Mouse (Mus musculus): ENCODE measurements around the gene Esyt1. TPM values are rescaled to one million over a fixed set of nuclear protein-coding genes. Genes with fewer than 3 reads are reported as not detected.
"Not testable (repeated sequence)": the region's sequence is repeated elsewhere in the genome, so short reads cannot be mapped to it uniquely, and the experiment has no call there.

The Esyt1 gene
- 10 to 100 TPM; 16.5 to 17.5 (median 17.1) TPM for total RNA-seq (2022)

DNA sequence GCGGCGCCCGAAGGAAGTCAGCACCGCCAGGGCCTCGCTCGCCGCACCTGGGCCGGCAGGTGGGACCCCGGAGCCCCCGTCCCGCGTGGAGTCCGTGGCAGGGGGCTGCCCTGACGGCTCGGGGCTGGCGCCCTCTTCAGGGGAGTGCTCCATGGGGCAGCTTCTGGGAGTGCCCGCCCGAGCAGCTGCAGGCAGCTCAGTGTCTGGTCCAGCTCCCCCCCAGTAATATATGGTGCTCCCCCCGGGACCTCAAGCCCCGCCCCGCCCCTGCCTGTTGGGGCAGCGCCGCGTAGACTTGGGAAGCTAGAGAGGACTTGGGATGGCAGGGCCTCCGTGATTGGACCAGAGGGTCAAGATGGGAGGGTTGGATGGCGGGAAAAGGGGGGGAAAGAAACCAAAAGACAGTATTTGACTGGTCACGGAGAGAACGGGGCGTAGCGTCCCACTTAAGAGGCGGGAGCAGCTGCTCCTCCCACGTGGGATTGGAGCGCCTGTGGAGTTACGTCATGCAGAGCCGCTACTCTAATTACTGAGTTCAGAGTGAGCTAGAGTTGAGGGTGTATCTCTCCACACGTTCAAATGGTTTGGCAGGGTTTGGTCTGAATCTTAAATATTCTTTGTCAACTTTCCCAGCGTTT is at the start of gene Esyt1:
Gene Esyt1, minus strand, starts transcription at position 201 of the 638 bp plus-strand sequence.
- peak; percentile 97 for DNase-seq (ENCODE audit: low spot score)

DNA sequence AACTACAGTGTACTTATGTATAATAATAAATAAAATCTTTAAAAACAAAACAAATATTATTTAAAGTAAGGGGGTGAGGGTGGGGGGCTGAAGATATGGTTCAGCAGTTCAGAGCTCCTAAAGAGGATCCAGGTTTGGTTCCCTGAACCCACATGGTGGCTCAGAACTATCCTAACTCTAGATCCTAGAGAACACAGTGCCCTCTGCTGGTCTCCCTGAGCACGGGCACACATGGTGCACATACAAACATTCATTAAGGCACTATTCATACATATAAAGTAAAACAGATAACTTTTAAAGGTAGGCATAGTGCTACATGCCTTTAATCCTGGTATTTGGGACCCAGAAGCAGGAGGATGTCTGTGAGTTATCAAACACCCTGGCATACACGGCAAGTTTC is 49.4 kb upstream of the Esyt1 start:
- no peak for DNase-seq (ENCODE audit: low spot score)

DNA sequence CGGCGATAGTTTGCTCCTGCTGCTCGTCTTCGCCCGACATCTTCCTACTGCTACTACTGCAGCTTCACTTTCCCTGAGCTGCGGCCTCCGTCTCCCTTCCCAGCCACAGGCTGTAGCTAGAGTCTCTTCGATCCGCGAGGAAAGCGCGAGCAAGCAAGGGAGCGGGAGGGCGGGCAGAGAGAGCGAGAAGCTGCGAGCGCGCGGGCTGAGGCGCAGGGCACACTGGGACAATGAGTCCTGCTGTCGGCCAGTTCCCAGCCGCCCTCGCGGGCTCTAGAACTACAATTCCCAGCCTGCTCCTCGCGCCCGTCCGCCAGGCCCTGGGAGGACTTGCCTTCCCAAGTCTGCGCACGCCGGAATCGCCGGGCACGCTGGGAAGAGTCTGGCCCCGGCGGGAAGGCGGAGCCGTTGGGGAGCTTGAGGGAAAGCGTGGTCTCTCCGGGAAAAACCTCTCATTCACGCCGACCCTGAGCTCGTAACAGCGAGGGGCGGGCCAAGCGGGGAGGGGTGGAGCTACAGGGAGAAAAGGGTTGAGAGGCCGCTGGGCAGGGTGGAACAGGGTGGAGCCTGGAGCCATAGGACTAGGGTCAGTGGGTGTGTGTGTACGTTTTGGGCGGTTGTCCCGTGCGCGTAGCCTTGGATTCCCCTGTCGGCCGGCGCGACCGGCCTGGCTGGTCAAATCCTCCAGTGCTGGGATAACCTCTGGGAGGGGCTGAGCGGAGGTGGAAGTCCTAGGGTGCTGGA is 40.3 kb upstream of the Esyt1 start, which contains the start of gene Pa2g4:
Gene Pa2g4, minus strand, starts transcription at position 200 of the 744 bp plus-strand sequence.
- peak; percentile 99 for DNase-seq (ENCODE audit: low spot score)

DNA sequence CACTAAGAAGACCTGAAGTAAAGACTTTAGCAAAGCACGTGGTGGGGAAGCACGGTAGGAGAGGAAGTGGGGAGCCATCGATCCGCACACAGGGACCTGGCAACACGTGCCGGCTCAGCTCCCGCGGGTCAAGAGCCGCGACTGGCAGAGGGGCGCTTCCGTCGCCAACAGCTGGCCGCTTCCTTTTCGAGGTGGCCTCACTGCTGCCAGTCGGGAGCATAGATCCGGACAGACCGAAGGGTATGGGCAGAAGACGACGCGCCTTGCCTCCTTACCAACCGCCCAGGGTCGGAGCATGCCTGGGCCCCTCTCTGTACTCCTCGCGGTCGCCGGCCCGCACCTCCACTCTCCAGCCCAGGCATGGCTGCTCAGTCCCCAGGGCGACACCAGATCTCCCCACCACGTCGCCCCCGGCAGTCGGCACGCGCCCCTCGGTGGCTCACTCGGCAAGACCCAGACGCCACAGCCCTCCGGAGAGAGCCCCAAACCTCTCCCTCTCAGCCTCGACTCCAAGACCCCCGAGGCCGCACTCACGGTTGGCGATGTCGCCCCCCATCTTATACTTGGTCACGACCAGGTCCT is 39.6 kb upstream of the Esyt1 start:
- no peak for DNase-seq (ENCODE audit: low spot score)

DNA sequence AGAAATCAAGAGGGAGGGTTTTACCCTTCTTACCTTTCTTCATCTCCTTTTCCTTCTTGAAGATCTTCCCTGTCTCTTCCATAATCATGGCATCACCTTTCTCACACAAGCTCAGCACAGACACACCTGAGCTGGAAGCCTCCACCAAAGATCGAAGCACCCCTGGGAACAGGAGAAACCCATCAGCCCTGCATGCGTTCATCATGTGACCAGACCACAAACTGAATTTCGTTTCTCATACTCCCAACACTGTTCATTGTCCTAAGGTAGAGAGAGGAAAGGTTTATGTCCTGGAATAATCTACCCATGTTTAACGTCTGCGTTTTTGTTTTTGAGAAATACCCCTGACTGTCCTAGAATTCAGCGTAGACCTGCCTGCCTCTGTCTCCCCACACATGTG is 37.9 kb upstream of the Esyt1 start:
- no peak for DNase-seq (ENCODE audit: low spot score)

DNA sequence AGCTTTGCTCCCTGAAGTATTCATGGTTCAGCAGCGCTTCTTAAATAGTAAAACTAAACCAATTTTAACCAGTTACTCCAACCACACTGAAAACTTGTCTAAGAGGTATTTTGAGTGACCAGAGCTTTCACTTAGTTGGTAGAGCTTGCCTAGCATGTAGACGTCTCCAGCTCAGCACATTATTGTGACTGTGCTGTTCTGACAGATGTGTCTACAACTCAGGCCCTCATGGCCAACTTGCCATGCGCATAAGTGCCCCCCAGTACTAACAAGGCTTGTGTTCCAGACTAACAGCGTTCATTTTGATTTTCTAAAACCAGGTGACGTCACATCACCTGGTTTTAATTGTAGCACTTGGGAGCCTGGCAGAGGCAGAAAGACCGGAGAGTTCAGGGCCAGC is 31.3 kb upstream of the Esyt1 start:
- DNase-seq (ENCODE audit: low spot score) = no peak

DNA sequence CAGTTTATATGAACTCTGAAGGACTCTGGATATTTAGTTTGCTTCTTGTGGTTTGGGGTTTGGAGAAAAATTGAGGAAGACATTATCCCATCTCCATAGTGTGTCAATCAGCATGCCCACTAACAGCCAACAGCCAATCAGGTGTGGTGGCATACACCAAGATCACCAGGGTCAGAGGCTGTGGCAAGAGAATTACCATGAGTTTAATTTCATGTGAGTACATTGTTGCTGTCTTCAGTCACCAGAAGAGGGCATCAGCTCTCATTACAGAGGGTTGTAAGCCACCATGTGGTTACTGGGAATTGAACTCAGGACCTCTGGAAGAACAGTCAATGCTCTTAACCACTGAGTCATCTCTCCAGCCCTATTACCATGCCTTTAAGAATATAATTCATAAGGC is 30.6 kb upstream of the Esyt1 start:
- DNase-seq (ENCODE audit: low spot score) = no peak

DNA sequence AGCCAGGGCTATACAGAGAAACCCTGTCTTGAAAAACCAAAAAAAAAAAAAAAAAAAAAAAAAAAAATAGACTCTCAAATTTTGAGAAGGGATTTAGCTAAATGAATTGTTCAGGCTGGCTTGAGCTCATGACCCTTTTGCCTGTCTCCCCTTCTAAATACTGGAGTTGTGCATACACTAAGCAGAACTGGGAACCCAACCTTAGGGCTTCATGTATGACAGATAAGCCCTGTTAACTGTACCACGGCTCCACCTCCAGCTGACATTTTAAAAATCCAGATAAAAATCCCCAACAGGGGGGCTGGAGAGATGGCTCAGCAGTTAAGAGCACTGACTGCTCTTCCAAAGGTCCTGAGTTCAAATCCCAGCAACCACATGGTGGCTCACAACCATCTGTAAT is 29.9 kb upstream of the Esyt1 start:
- DNase-seq (ENCODE audit: low spot score) = not testable (repeated sequence)

DNA sequence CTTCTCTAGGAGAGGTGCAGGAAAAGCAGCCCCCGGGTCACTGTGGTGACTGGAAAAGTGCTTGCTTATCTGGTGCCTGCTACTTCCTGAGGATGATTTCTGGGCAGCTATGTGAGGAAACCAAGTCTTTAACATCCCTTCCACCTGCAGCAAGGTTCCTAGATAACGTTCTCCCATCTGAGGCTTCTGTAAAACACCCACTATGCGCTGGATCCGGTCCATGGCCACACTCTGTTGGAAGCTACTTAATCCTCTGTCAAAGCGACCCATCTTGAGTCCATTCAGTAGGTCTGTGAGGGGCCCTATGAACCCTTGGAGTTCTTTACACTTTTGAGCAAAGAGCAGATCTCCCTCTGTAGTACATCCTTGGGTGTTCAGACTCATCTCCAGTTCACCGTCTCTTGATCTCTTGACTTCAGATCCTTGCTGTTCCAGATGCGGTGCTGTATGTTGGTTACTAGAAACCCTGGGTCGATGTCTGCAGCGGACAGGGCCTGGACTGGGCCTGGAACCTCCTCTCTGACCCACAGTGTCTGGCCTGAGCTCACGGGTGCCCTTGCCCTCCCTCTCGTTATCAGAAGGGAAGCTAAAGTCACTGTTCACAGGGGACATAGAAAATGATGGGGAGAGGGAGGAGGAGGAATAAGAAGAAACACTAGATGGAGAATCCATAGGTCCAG is 24.6 kb upstream of the Esyt1 start:
- DNase-seq (ENCODE audit: low spot score) = not testable (repeated sequence)

DNA sequence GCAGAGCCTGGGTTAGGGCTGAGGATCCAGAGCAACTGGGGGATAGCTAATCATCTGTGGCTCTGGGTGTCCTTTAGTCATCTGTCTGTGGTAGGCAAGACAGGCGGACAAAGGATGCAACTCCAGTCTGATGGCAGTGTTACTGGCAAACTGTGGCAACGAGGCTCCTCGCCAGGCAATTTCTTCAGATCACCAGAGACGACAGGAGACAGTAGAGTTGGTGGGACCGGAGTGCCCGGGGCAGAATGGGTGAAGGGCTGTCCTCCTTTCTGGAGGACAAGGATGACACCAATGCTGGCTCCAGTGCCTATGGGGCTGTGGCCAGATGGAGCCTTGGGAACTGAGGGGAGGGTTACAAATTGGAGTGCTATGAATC is 24.0 kb upstream of the Esyt1 start:
- not testable (repeated sequence) for DNase-seq (ENCODE audit: low spot score)

DNA sequence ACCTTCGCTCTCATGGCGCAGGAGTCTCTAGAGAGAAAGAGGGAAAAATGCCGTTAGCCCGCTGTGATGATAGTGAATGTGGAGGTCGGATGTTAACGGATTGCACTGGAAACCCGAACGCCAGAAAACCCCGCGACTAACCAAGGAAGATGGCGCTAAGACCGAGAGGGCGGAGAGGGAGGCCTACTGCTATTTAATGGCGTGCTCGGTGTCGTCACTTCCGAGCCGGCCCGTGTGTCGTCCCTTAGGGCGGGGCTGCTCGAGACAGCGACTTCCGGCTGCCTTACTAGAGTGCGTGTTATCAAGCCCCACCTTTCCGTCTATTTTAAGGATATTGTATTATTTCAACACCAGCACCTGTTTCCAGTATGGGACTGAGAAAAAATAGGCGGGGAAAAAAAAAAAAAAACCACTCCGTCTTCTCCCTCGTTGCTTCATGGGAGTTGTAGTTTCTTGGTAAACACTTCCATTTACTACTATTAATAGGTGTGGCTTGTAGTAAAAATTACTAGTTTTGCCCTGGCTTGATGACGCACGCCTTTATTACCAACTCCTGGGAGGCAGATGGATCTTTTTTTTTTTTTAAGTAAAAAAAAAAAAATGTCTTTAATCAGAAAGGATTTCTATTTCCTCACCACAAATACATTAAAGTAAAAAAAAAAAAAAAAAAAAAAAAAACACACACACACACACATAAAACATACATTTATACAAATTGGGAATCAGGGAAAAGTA is 23.4 kb upstream of the Esyt1 start, which contains the start of gene Rpl41:
Gene Rpl41, minus strand, starts transcription at position 359 of the 735 bp plus-strand sequence.
- peak; percentile 95 for DNase-seq (ENCODE audit: low spot score)

DNA sequence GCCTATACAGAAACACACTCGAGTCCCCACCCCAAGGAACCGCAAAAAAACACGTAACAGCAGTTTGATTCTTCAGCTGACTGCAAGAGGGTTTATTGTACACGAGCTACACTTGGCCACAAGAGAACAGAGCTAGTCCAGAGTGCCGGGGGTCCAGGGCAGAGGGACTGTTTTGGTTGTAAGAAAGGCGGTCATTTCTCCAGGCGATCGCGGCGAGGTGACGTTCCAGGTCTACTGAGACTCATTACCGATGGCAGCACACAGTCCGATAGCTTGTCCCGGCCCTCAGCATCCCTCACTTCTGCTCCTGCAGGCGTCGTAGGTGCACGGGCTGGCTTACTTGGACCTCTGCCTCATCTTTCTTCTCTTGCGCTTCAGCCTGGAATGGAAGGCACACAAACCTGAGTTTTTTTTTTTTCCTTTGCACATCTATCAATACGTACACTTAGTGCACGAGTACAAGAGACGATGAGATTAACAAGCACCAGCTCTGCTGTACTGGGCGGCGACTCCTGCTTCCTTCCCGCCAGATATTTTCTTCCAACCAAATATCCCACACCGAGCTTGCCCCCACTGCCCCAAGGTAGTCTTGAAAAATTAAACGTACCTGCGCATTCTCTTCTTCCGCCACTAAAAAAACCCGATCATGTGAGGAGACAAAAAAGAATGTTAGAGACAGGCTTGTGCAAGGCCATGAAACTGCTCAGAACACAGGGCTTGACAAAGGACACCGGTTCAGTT is 22.6 kb upstream of the Esyt1 start:
- not testable (repeated sequence) for DNase-seq (ENCODE audit: low spot score)

DNA sequence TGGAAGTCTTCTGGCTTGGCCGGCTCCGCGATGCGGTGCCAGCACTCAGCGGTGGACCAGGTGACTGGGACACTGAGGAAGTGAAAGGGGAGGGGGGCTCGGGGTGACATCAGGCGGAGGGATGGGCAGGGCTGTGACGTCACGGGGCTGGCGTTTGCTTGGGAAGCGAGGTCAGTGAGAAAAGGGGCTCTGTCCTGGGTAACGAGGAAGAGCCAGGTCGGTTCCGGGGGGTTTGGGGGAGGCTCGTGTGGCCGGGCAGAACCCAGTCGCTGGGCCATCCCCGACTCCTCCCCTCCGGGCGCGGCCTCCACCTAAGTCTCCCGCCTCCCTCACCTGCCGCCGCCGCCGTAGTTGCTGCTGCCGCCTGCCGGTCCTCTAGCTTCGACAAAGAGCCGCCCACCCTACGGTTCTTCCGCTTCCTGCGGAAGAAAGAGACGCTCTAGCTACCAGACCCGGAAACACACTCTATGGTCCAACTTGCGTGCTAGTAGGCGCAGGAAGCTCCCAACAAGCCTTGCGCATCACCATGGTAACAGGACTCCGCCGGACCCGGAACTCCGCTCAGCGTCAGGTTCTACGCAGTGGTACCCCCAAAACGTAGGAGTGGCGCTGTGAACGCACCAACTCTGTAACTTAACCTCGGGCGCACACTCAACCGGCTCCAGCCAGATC is 21.8 kb upstream of the Esyt1 start, which contains the start of gene Zc3h10:
Gene Zc3h10, minus strand, starts transcription at position 414 of the 672 bp plus-strand sequence.
- peak; percentile 96 for DNase-seq (ENCODE audit: low spot score)

DNA sequence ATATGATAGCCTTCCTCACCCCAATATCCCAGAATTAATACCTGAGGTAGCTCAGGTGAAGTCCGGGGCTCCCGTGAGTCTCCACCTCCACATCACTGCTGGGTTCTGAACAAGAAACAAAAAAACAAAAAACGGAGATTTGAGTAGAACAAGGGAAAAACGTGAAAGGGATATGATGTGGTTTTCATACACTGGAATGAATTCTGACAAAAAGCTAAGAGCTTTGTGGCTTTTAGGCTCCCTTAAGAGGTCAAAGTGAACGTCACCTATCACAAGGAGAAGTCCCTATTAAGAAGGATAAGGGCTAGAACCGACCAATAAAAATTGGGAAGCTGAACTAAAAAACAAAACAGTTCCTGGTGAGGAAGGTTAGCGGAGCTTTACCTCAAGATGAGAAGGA is 21.1 kb upstream of the Esyt1 start:
- no peak for DNase-seq (ENCODE audit: low spot score)

DNA sequence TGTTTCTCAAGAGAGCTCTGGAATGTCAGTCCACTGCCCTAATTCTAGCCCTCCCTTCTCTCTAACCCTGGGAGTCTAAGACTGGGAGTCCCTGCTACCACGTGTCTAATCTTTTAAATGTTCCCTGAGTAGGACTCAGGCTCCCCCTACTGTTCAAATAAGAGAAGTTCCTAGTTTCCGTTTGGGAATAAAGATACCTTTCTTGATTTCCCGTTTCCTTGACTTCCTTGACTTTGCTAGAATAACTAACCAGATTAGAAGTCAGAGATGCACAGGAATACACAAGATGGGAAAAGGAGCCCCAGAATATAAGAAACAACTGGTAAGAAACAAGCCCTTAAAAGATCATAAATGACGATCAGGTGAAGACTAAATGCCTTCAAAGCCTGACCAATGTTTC is 20.7 kb upstream of the Esyt1 start:
- DNase-seq (ENCODE audit: low spot score) = peak; percentile 56

DNA sequence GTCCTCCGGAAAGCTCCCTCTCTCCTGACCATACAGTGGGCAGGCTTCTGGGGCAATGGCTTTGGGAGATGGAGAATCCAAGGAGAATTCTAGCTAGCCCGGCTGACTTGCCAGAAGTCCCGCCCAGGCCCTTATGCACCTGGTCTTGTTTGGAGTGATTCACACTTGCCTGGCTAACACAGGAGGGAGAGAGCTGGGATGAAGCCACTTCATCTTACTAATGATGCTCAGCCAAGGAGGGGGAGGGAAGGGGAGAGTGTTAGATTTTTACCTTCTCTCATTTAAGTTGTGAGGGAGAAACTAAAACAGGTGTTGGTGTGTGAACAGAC is 19.9 kb upstream of the Esyt1 start:
- DNase-seq (ENCODE audit: low spot score) = no peak

DNA sequence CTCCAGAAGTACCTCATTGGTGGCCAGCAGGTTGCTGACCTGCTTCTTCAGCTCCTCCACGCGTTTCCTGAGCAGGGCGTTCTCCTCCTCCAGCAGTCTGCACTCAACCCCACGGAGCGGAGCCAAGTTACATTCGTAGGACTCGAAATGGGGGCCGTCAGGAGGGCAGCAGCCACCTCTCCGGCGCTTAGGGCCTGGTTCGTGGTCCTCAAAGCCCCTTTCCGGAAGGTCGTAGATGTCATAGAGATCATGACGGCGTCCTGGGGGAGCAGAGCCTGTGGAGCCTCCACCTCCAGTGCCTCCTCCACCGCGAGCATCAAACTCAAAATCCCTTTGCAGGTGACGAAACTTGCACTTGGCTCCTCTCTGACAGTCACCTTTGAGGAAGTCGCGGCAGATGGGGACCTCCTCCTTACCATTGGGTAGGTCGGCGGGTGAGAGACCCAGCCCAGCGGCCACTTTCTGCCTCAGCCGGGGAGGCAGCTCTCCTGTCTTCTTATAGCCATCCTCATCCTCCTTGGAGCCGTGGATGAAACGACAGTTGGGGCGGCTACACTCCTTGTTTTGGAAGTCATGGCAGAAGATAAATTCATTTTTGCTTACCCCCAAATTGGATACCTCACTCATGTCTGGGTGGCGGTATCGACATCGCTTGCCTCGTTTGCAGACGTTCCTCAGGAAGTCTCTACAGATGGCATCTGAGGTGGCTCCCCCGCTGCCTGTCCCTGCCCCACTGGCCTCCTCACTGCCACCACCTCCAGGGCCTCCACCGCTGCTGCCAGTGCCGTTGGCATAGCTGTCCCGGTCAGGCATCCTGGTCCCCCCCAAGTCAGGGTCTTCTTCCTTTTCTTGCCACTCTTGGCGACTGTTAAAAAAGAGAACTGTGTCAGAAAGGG is 19.3 kb upstream of the Esyt1 start:
- no peak for DNase-seq (ENCODE audit: low spot score)

DNA sequence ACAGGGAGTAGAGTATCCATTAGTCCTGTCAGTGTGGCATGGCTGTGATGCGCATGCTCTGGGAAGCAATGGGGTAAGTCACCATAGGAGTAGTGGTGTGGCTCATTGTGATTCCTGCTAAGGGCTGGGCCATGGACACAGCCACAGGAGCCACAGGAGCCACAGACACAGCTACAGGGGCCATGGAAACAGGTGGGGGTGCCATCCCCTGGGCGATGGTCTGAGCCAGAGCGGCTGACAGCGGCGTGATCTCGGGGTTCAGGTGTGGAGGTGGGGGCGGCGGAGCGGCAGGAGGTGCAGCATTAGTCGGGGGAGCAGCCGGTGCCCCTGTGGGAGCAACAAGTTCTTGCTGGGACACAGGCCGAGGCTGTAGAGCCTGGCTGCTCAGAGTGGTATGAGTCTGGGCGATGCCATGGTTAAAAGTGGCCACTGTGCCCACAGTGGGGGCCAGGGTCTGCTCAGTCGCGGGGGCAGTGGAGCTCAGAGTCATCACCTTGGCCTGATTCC is 18.5 kb upstream of the Esyt1 start:
- no peak for DNase-seq (ENCODE audit: low spot score)

DNA sequence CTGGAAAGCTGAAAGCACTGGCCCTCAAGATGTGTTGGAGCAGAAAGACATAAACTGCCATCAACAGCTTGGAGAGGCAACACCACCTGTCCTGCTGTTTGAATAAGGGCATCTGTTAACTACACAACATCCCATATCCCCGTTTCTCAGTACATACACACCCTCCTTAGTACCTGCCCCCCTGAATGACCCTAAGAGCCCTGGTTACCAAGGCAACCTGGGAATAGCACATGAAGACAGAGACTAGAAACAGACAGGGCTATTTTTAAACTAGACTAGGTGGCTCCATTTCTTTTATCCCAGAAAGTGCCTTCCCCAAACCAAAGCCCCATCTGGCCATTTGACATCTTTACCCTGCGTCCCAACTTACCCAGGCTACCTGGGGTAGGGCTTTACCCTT is 17.4 kb upstream of the Esyt1 start:
- no peak for DNase-seq (ENCODE audit: low spot score)

All from heart, adult 8-10 months (tissue).